In genomic region chr12:111434164-111434744, GRCm38 (mm10) we compare ENCODE assay signal across 11 mouse cellular contexts. TPM values are rescaled to one million over a fixed set of nuclear protein-coding genes. Genes with fewer than 3 reads are reported as not detected.
DNase-seq lines count a peak whose midpoint lies in the region; ATAC-seq and TF ChIP-seq lines count a peak whose summit lies in the region.
"Had no signal": no experiment of that assay in that cellular context is flagged by ENCODE, and none has a peak within 500 bp of the region (broad histone marks: within the 10 kb centered on the region; RNA-seq: fewer than 3 reads in every experiment).

No protein-coding gene starts in this region.

- intact Hi-C loops in gastrocnemius, adult 2 months (cut with DNase I): no loop called here

- peaks cover 99% of the 10 kb centered on the region for H3K4me1 ChIP-seq in megakaryocyte, embryonic 14.5 days
- H3K4me1 ChIP-seq in kidney, embryonic 15.5 days: peaks cover 80% of the 10 kb centered on the region
- peaks cover 32% of the 10 kb centered on the region for H3K4me1 ChIP-seq in neural tube, embryonic 15.5 days

- H3K27ac ChIP-seq in gastrocnemius, adult 2 months: peak overlapping the region; percentile 51
- H3K27ac ChIP-seq in kidney, embryonic 15.5 days: peak overlapping the region; percentile 72
- H3K27ac ChIP-seq in neural tube, embryonic 15.5 days (replicated peaks): 0 out of 2 replicates have a peak overlapping the region, but pooled peaks have one; percentile 37

- DNase-seq in gastrocnemius, adult 2 months: no peak
- no peak for DNase-seq in gastrocnemius, postnatal 10 days
- no peak for DNase-seq in thymus, postnatal 10 days (ENCODE audit: low spot score in 2 of 2)
- DNase-seq in ovary, adult 18-20 months (ENCODE audit: low spot score): no peak
- DNase-seq: adrenal gland, postnatal 25 days; spleen, adult 18-20 months had no signal

- no peak overlapping the region for H3K9ac ChIP-seq in kidney, embryonic 15.5 days
- H3K9ac ChIP-seq in neural tube, embryonic 15.5 days (replicated peaks): no peak overlapping the region

- no peak for ATAC-seq in megakaryocyte, adult 5-6 weeks (ENCODE audit: poor library complexity, severe bottlenecking)
- no peak for ATAC-seq in kidney, embryonic 15.5 days (replicated peaks; ENCODE audit: low FRiP score)
- ATAC-seq in neural tube, embryonic 15.5 days (ENCODE audit: low FRiP score): peak; percentile 79

- H3K27me3 ChIP-seq in megakaryocyte, embryonic 14.5 days (replicated peaks): peaks cover 21% of the 10 kb centered on the region
- H3K27me3 ChIP-seq in kidney, embryonic 15.5 days: peaks cover 16% of the 10 kb centered on the region
- peaks cover 60% of the 10 kb centered on the region for H3K27me3 ChIP-seq in neural tube, embryonic 15.5 days (replicated peaks)

- H3K4me3 ChIP-seq in gastrocnemius, adult 2 months: no peak overlapping the region
- H3K4me3 ChIP-seq in megakaryocyte, embryonic 14.5 days (replicated peaks): peak overlapping the region; percentile 75
- no peak overlapping the region for H3K4me3 ChIP-seq in kidney, embryonic 15.5 days (replicated peaks)
- H3K4me3 ChIP-seq in neural tube, embryonic 15.5 days (replicated peaks): no peak overlapping the region

- no peaks in the 10 kb centered on the region for H3K9me3 ChIP-seq in megakaryocyte, embryonic 14.5 days
- no peaks in the 10 kb centered on the region for H3K9me3 ChIP-seq in kidney, embryonic 15.5 days (replicated peaks)
- H3K9me3 ChIP-seq in neural tube, embryonic 15.5 days (replicated peaks): no peaks in the 10 kb centered on the region

- no peak for TF ChIP-seq CTCF in gastrocnemius, adult 2 months (IDR thresholded peaks at IDR 0.05)

- WGBS in kidney, embryonic 15.5 days: 45% methylated on average over 7 of the region's 7 CpGs
- 33% methylated on average over 6 of the region's 7 CpGs for WGBS in neural tube, embryonic 15.5 days

- peaks cover 41% of the 10 kb centered on the region for H3K36me3 ChIP-seq in megakaryocyte, embryonic 14.5 days (replicated peaks; ENCODE audit: low read length)
- H3K36me3 ChIP-seq in kidney, embryonic 15.5 days: no peaks in the 10 kb centered on the region
- H3K36me3 ChIP-seq in neural tube, embryonic 15.5 days: no peaks in the 10 kb centered on the region

- H3K4me2 ChIP-seq in kidney, embryonic 15.5 days: peak overlapping the region; percentile 34
- peak overlapping the region; percentile 23 for H3K4me2 ChIP-seq in neural tube, embryonic 15.5 days

RNA-seq across cellular contexts. Expression of gene Tnfaip2, which starts 8.0 kb away (rescaled TPM):
- 10 to 100 TPM; 29.1 to 54.8 TPM for total RNA-seq in gastrocnemius, adult 2 months (2021)
- 10 to 100 TPM; 37.0 to 47.7 TPM for total RNA-seq in gastrocnemius, postnatal 10 days (2021)
- 1.1 and 11.3 TPM in 2 replicates for polyA plus RNA-seq in megakaryocyte, embryonic 14.5 days (2012; ENCODE audit: insufficient read depth, low replicate concordance)
- 42.7 and 43.7 TPM in 2 replicates for total RNA-seq in megakaryocyte, adult 5-6 weeks (2015)
- total RNA-seq in megakaryocyte, adult 5-6 weeks (2017): 81.0 and 109 TPM in 2 replicates
- 19.5 and 22.9 TPM in 2 replicates for polyA plus RNA-seq in kidney, embryonic 15.5 days (2015; fragmentation: Nextera tagmentation; extraction: Ambion mirVana)
- polyA plus RNA-seq in neural tube, embryonic 15.5 days (2015; fragmentation: Nextera tagmentation; extraction: Ambion mirVana): 1.00 and 3.3 TPM in 2 replicates

RNA-seq across cellular contexts. Expression of gene Exoc3l4, which starts 17.4 kb away (rescaled TPM):
- 1 to 10 TPM in 1 of 2 experiments, under 1 TPM in 1; 0.56 to 1.5 TPM for total RNA-seq in gastrocnemius, adult 2 months (2021)
- 10 to 100 TPM; 20.3 to 26.0 TPM for total RNA-seq in gastrocnemius, postnatal 10 days (2021)
- polyA plus RNA-seq in megakaryocyte, embryonic 14.5 days (2012; ENCODE audit: insufficient read depth, low replicate concordance): 38.6 and 61.4 TPM in 2 replicates
- total RNA-seq in megakaryocyte, adult 5-6 weeks (2015): 0.39 and 1.1 TPM in 2 replicates
- total RNA-seq in megakaryocyte, adult 5-6 weeks (2017): 0.29 TPM in 1 of 2 replicates, not detected in the other
- 16.8 and 17.8 TPM in 2 replicates for polyA plus RNA-seq in kidney, embryonic 15.5 days (2015; fragmentation: Nextera tagmentation; extraction: Ambion mirVana)
- polyA plus RNA-seq in neural tube, embryonic 15.5 days (2015; fragmentation: Nextera tagmentation; extraction: Ambion mirVana): 1.9 and 11.8 TPM in 2 replicates

RNA-seq across cellular contexts. Expression of gene Lbhd2, which starts 27.6 kb away (rescaled TPM):
- not detected for total RNA-seq in gastrocnemius, adult 2 months (2021)
- total RNA-seq in gastrocnemius, postnatal 10 days (2021): under 1 TPM in 1 of 2 experiments, not detected in 1; 0.70 TPM
- not detected in 2 replicates for polyA plus RNA-seq in megakaryocyte, embryonic 14.5 days (2012; ENCODE audit: insufficient read depth, low replicate concordance)
- not detected in 2 replicates for total RNA-seq in megakaryocyte, adult 5-6 weeks (2015)
- total RNA-seq in megakaryocyte, adult 5-6 weeks (2017): not detected in 2 replicates
- polyA plus RNA-seq in kidney, embryonic 15.5 days (2015; fragmentation: Nextera tagmentation; extraction: Ambion mirVana): 5.5 and 7.0 TPM in 2 replicates
- polyA plus RNA-seq in neural tube, embryonic 15.5 days (2015; fragmentation: Nextera tagmentation; extraction: Ambion mirVana): 1.4 and 2.8 TPM in 2 replicates
- polyA plus RNA-seq: embryonic facial prominence, embryonic 11.5 days had no signal

RNA-seq across cellular contexts. Expression of gene Gm266, which starts 51.4 kb away (rescaled TPM):
- total RNA-seq in gastrocnemius, adult 2 months (2021): under 1 TPM; 0.20 to 0.33 TPM
- total RNA-seq in gastrocnemius, postnatal 10 days (2021): 1 to 10 TPM; 4.7 to 6.5 TPM
- 0.22 TPM in 1 of 2 replicates, not detected in the other for polyA plus RNA-seq in megakaryocyte, embryonic 14.5 days (2012; ENCODE audit: insufficient read depth, low replicate concordance)
- total RNA-seq in megakaryocyte, adult 5-6 weeks (2015): not detected in 2 replicates
- not detected in 2 replicates for total RNA-seq in megakaryocyte, adult 5-6 weeks (2017)
- 91.7 and 93.3 TPM in 2 replicates for polyA plus RNA-seq in kidney, embryonic 15.5 days (2015; fragmentation: Nextera tagmentation; extraction: Ambion mirVana)
- 2.9 and 12.0 TPM in 2 replicates for polyA plus RNA-seq in neural tube, embryonic 15.5 days (2015; fragmentation: Nextera tagmentation; extraction: Ambion mirVana)
- total RNA-seq: adrenal gland, postnatal 25 days had no signal

RNA-seq across cellular contexts. Expression of gene Cdc42bpb, which starts 56.7 kb away (rescaled TPM):
- total RNA-seq in gastrocnemius, adult 2 months (2021): 10 to 100 TPM; 16.3 to 24.3 TPM
- total RNA-seq in gastrocnemius, postnatal 10 days (2021): 10 to 100 TPM; 48.3 to 55.8 TPM
- 113 and 131 TPM in 2 replicates for polyA plus RNA-seq in megakaryocyte, embryonic 14.5 days (2012; ENCODE audit: insufficient read depth, low replicate concordance)
- 22.0 and 24.6 TPM in 2 replicates for total RNA-seq in megakaryocyte, adult 5-6 weeks (2015)
- total RNA-seq in megakaryocyte, adult 5-6 weeks (2017): 12.4 and 14.2 TPM in 2 replicates
- 31.9 and 40.0 TPM in 2 replicates for polyA plus RNA-seq in kidney, embryonic 15.5 days (2015; fragmentation: Nextera tagmentation; extraction: Ambion mirVana)
- polyA plus RNA-seq in neural tube, embryonic 15.5 days (2015; fragmentation: Nextera tagmentation; extraction: Ambion mirVana): 30.2 and 33.7 TPM in 2 replicates

Comparison
In these comparisons a context has a peak if more than half of its experiments do, and no peak if none do; other contexts are left out.
1. RNA of gene Exoc3l4, which starts 17.4 kb away (total RNA-seq): 20.3 to 26.0 TPM in gastrocnemius, postnatal 10 days; 0.56 to 1.5 TPM in gastrocnemius, adult 2 months and 0.29 to 1.1 TPM in megakaryocyte, adult 5-6 weeks; every median in the first group is over 4 times any median in the second.
2. Peak in every context shown above with its lines, with median percentiles within 50 percentile points of each other: H3K27ac ChIP-seq.